Mouse (Mus musculus): ENCODE measurements around the gene Rrp9. TPM values are rescaled to one million over a fixed set of nuclear protein-coding genes. Genes with fewer than 3 reads are reported as not detected.

Gene Rrp9
- 10 to 100 TPM; 17.7 to 19.4 TPM for total RNA-seq (2021)
- long read RNA-seq, experiment 1, transcript Rrp9-201 (15 exons, 1,586 nt) = major isoform, 28 of 32 reads
- long read RNA-seq, experiment 1, partial matches to known transcripts = 0 of 32 reads
- long read RNA-seq, experiment 1, other reads (novel, unspliced or antisense) = 4 of 32 reads
- long read RNA-seq, experiment 2, transcript Rrp9-201 (15 exons, 1,586 nt) = major isoform, 21 of 26 reads
- long read RNA-seq, experiment 2, partial matches to known transcripts = 0 of 26 reads
- long read RNA-seq, experiment 2, other reads (novel, unspliced or antisense) = 5 of 26 reads

- DNase-seq = peak; percentile 20
Observed at GRCm38 (mm10) chr9:106475663-106476001, at the start of gene Rrp9. TSS of gene Rrp9 (plus strand) at chr9:106475963.

GRCm38 (mm10) chr9:106428719-106429220 lies 47.0 kb upstream of the Rrp9 start:
- no peak for DNase-seq

- peak; percentile 93 for DNase-seq
Observed at GRCm38 (mm10) chr9:106429221-106430014, 46.3 kb upstream of the Rrp9 start, which contains the start of gene Rpl29. TSS of gene Rpl29 (plus strand) at chr9:106429454.

GRCm38 (mm10) chr9:106430015-106430264 lies 45.8 kb upstream of the Rrp9 start:
- no peak for DNase-seq

GRCm38 (mm10) chr9:106433389-106433788 lies 42.4 kb upstream of the Rrp9 start:
- no peak for DNase-seq

GRCm38 (mm10) chr9:106436566-106436965 lies 39.2 kb upstream of the Rrp9 start:
- DNase-seq = no peak

GRCm38 (mm10) chr9:106442680-106443079 lies 33.1 kb upstream of the Rrp9 start:
- no peak for DNase-seq

GRCm38 (mm10) chr9:106444836-106445235 lies 30.9 kb upstream of the Rrp9 start:
- no peak for DNase-seq

GRCm38 (mm10) chr9:106447348-106447747 lies 28.4 kb upstream of the Rrp9 start, which contains the start of the genes Abhd14b and Abhd14a:
TSS of gene Abhd14b (plus strand) at chr9:106447459.
TSS of gene Abhd14a (minus strand) at chr9:106447678.
- DNase-seq = peak; percentile 93

GRCm38 (mm10) chr9:106447951-106448350 lies 27.8 kb upstream of the Rrp9 start:
- DNase-seq = no peak

- DNase-seq = peak; percentile 82
Observed at GRCm38 (mm10) chr9:106448498-106449031, 27.2 kb upstream of the Rrp9 start.

GRCm38 (mm10) chr9:106449947-106450346 lies 25.8 kb upstream of the Rrp9 start:
- no peak for DNase-seq

- DNase-seq = peak; percentile 58
Observed at GRCm38 (mm10) chr9:106450661-106451060, 25.1 kb upstream of the Rrp9 start.

GRCm38 (mm10) chr9:106451298-106451697 lies 24.5 kb upstream of the Rrp9 start:
- no peak for DNase-seq

- DNase-seq = no peak
Observed at GRCm38 (mm10) chr9:106451899-106452298, 23.9 kb upstream of the Rrp9 start.

GRCm38 (mm10) chr9:106452351-106452750 lies 23.4 kb upstream of the Rrp9 start:
- DNase-seq = no peak

- no peak for DNase-seq
Observed at GRCm38 (mm10) chr9:106452821-106453220, 22.9 kb upstream of the Rrp9 start.

- DNase-seq = peak; percentile 63
Observed at GRCm38 (mm10) chr9:106453271-106454070, 22.3 kb upstream of the Rrp9 start, which contains the start of gene Pcbp4. TSS of gene Pcbp4 (plus strand) at chr9:106453291.

GRCm38 (mm10) chr9:106454071-106454761 lies 21.5 kb upstream of the Rrp9 start:
- DNase-seq = no peak

- no peak for DNase-seq
Observed at GRCm38 (mm10) chr9:106454888-106455681, 20.7 kb upstream of the Rrp9 start.

Data from gastrocnemius, postnatal 10 days (tissue).